Comparison of ENCODE assay signal across 24 mouse cellular contexts in the genomic region with DNA sequence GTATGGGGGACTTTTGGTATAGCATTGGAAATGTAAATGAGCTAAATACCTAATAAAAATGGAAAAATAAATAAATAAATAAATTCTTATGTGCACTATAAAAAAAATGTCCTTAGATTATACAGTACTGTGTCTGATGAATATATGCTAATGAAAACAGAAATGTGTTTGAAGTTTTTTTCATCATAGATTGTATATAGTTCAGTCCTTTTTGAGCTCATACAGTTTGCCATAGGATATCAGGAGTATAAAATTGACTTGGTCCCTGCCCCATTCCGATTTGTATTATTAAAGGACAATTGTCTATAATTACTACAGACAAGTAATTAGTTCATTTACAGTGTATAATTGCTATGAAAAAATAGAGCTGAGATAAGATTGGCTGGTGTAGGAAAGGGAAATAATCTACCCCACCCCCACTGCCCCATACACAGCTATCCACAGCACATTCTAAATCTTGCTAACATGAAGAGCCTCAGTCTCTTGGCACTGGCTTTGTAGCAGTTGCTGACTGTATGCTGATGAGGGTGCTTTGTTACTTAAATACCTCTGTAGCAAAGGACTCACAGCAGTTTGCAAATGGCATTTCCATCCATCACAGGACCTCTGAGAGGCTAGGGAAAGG. TPM values are rescaled to one million over a fixed set of nuclear protein-coding genes. Genes with fewer than 3 reads are reported as not detected.
DNase-seq lines count a peak whose midpoint lies in the region; ATAC-seq and TF ChIP-seq lines count a peak whose summit lies in the region.
"Had no signal": no experiment of that assay in that cellular context is flagged by ENCODE, and none has a peak within 500 bp of the region (broad histone marks: within the 10 kb centered on the region; RNA-seq: fewer than 3 reads in every experiment).

No protein-coding gene starts in this region.

- H3K4me3 ChIP-seq in forebrain, embryonic 14.5 days (ENCODE audit: low read depth, low read length), result no peak overlapping the region
- no peak overlapping the region for H3K4me3 ChIP-seq in forebrain, postnatal 0 days (ENCODE audit: low read depth, low read length)
- H3K4me3 ChIP-seq in forebrain, embryonic 15.5 days, result no peak overlapping the region
- H3K4me3 ChIP-seq: heart, embryonic 12.5 days; heart, embryonic 15.5 days; hindbrain, embryonic 10.5 days; hindbrain, embryonic 13.5 days had no signal

- H3K4me2 ChIP-seq in forebrain, embryonic 14.5 days (ENCODE audit: low read length), result no peak overlapping the region
- H3K4me2 ChIP-seq in forebrain, postnatal 0 days (ENCODE audit: low read depth), result no peak overlapping the region
- H3K4me2 ChIP-seq in forebrain, embryonic 15.5 days (replicated peaks), result no peak overlapping the region
- H3K4me2 ChIP-seq: heart, embryonic 12.5 days; heart, embryonic 15.5 days; hindbrain, embryonic 13.5 days had no signal

- H3K27me3 ChIP-seq in forebrain, embryonic 14.5 days (replicated peaks; ENCODE audit: control insufficient read depth, insufficient read depth, low read length), result no peaks in the 10 kb centered on the region
- no peaks in the 10 kb centered on the region for H3K27me3 ChIP-seq in forebrain, postnatal 0 days (ENCODE audit: insufficient read depth, low read length)
- no peaks in the 10 kb centered on the region for H3K27me3 ChIP-seq in forebrain, embryonic 15.5 days
- H3K27me3 ChIP-seq: heart, embryonic 12.5 days; heart, embryonic 15.5 days; hindbrain, embryonic 13.5 days had no signal

- no peaks in the 10 kb centered on the region for H3K9me3 ChIP-seq in forebrain, embryonic 14.5 days (replicated peaks; ENCODE audit: control insufficient read depth, low read length)
- no peaks in the 10 kb centered on the region for H3K9me3 ChIP-seq in forebrain, postnatal 0 days (ENCODE audit: low read length)
- no peaks in the 10 kb centered on the region for H3K9me3 ChIP-seq in forebrain, embryonic 15.5 days
- H3K9me3 ChIP-seq: heart, embryonic 12.5 days; heart, embryonic 15.5 days; hindbrain, embryonic 10.5 days; hindbrain, embryonic 13.5 days had no signal

- no peak overlapping the region for H3K27ac ChIP-seq in forebrain, embryonic 14.5 days (ENCODE audit: low read depth, low read length)
- no peak overlapping the region for H3K27ac ChIP-seq in forebrain, postnatal 0 days (ENCODE audit: low read depth, low read length)
- no peak overlapping the region for H3K27ac ChIP-seq in forebrain, embryonic 15.5 days (replicated peaks)
- H3K27ac ChIP-seq: heart, embryonic 15.5 days; hindbrain, embryonic 10.5 days; hindbrain, embryonic 13.5 days had no signal

- no peaks in the 10 kb centered on the region for H3K4me1 ChIP-seq in forebrain, embryonic 14.5 days (ENCODE audit: control insufficient read depth, insufficient read depth, low read length)
- no peaks in the 10 kb centered on the region for H3K4me1 ChIP-seq in forebrain, postnatal 0 days (ENCODE audit: insufficient read depth)
- no peaks in the 10 kb centered on the region for H3K4me1 ChIP-seq in forebrain, embryonic 15.5 days
- H3K4me1 ChIP-seq: heart, embryonic 12.5 days; heart, embryonic 15.5 days; hindbrain, embryonic 10.5 days; hindbrain, embryonic 13.5 days had no signal

- DNase-seq in forebrain, embryonic 14.5 days (ENCODE audit: low spot score), result peak; percentile 26
- DNase-seq in forebrain, postnatal 0 days, result no peak
- DNase-seq in ES-CJ7 (ENCODE audit: low read depth, low spot score) (peak; percentile 59), R1 (ENCODE audit: low read depth, low spot score) (peak; percentile 34), adipocyte (ENCODE audit: low spot score) (no peak)
- no peak for DNase-seq in lung, postnatal 25 days (ENCODE audit: low spot score)
- DNase-seq: adrenal gland, adult 8-10 months; adrenal gland, postnatal 25 days; cerebellum, adult 2 months; cerebellum, postnatal 10 days; cerebellum, postnatal 36 days; embryo, embryonic 11 days; gastrocnemius, postnatal 25 days; heart, adult 18-20 months; heart, postnatal 10 days; heart, postnatal 36 days; kidney, adult 2 months had no signal

- no peak for TF ChIP-seq CTCF in forebrain, postnatal 0 days (IDR thresholded peaks at IDR 0.05; ENCODE audit: low read depth)

- no peak overlapping the region for H3K9ac ChIP-seq in forebrain, embryonic 14.5 days (ENCODE audit: low read length)
- no peak overlapping the region for H3K9ac ChIP-seq in forebrain, postnatal 0 days
- no peak overlapping the region for H3K9ac ChIP-seq in forebrain, embryonic 15.5 days (replicated peaks)
- H3K9ac ChIP-seq: heart, embryonic 12.5 days; heart, embryonic 15.5 days; hindbrain, embryonic 13.5 days had no signal

- 67% methylated on average over 1 of the region's 1 CpGs for WGBS in forebrain, embryonic 14.5 days
- 54% methylated on average over 1 of the region's 1 CpGs for WGBS in forebrain, postnatal 0 days
- 58% methylated on average over 1 of the region's 1 CpGs for WGBS in forebrain, embryonic 15.5 days

- ATAC-seq in forebrain, embryonic 14.5 days, result peak; percentile 86
- no peak for ATAC-seq in forebrain, postnatal 0 days
- ATAC-seq in forebrain, embryonic 15.5 days (replicated peaks), result peak; percentile 85
- ATAC-seq: CD4-positive, CD25-positive, alpha-beta regulatory T cell, adult 4 months; intestine, postnatal 0 days had no signal

- no peaks in the 10 kb centered on the region for H3K36me3 ChIP-seq in forebrain, embryonic 14.5 days (ENCODE audit: control insufficient read depth, insufficient read depth, low read length)
- no peaks in the 10 kb centered on the region for H3K36me3 ChIP-seq in forebrain, postnatal 0 days (ENCODE audit: insufficient read depth)
- H3K36me3 ChIP-seq in forebrain, embryonic 15.5 days, result no peaks in the 10 kb centered on the region
- H3K36me3 ChIP-seq: heart, embryonic 12.5 days; heart, embryonic 15.5 days; hindbrain, embryonic 10.5 days; hindbrain, embryonic 13.5 days had no signal

RNA-seq across cellular contexts. Expression of gene Lrrn1, which starts 54.3 kb away (rescaled TPM):
- 47.8 and 57.2 TPM in 2 replicates for polyA plus RNA-seq in forebrain, embryonic 14.5 days (2014; fragmentation: Nextera tagmentation; extraction: Ambion mirVana)
- 29.8 and 41.5 TPM in 2 replicates for total RNA-seq in forebrain, postnatal 0 days (2014; rRNA removed)
- 25.1 and 32.1 TPM in 2 replicates for polyA plus RNA-seq in forebrain, postnatal 0 days (2015; fragmentation: Nextera tagmentation; extraction: Ambion mirVana)
- 36.2 and 41.5 TPM in 2 replicates for polyA plus RNA-seq in forebrain, embryonic 15.5 days (2015; fragmentation: Nextera tagmentation; extraction: Ambion mirVana)
- polyA plus RNA-seq: CD4-positive, CD25-positive, alpha-beta regulatory T cell, adult 4 months had no signal

Comparison
In these comparisons a context has a peak if more than half of its experiments do, and no peak if none do; other contexts are left out.
1. DNase-seq: peak in forebrain, embryonic 14.5 days (single experiment), ES-CJ7 (single experiment) and R1 (single experiment); none in forebrain, postnatal 0 days (single experiment), adipocyte (single experiment) and lung, postnatal 25 days (single experiment).